Mouse (Mus musculus): Measurements from ENCODE around the gene Gstt3. TPM values are rescaled to one million over a fixed set of nuclear protein-coding genes. Genes with fewer than 3 reads are reported as not detected.
"Not testable (repeated sequence)": the region's sequence is repeated elsewhere in the genome, so short reads cannot be mapped to it uniquely, and the experiment has no call there.

Gstt3 gene
- total RNA-seq, 2 experiments from 2014 or later, result 5.4 to 6.8 TPM

- DNase-seq (ENCODE audit: low spot score in 2 of 2), result no peak
Measured at GRCm38 (mm10) chr10:75785442-75785841, 4.2 kb upstream of the Gstt3 start.

GRCm38 (mm10) chr10:75779206-75780174 is 1.7 kb downstream of the Gstt3 start:
- DNase-seq (ENCODE audit: low spot score in 2 of 2), result no peak

DNA sequence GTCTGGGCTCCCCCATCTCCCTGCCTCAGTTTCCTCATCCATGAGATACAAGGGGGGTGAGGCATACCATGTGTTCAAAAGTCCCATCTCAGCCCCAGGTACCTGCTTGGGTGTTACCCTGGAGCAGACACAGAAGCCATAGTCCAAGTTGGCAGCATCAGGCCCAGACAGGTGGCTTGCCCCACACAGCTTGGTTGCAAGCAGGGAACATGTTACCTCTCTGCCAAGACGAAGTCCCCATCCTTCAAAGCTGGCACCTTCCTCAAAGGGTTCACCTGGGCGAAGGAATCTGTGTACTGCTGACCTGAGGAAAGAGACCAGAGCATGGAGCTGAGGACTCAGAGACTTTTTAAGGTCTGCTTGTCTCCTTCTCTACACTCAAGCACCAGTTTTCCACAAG is 3.3 kb downstream of the Gstt3 start:
- no peak for DNase-seq (ENCODE audit: low spot score in 2 of 2)

- DNase-seq (ENCODE audit: low spot score in 2 of 2), result no peak
Measured at GRCm38 (mm10) chr10:75776562-75776961, 4.7 kb downstream of the Gstt3 start.

DNA sequence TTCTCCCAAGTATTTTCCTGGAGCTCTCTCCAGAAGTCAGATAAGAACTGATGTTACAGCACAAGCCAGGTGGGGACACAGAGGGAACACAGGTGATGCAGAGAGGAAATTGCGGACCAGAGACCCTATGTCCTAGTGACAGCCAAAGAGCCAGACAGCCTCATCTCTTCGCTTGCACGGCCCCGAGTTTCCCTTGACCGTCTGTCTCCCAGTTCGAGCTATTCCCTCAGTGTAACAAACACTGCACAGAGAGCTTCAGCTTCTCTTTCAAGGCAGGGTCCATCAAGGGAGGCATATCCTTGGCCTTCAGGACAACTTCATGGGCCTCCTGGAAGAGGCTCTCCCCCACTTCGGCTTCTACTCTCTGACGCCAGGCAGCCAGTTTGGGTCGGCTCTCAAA is 6.6 kb downstream of the Gstt3 start:
- no peak for DNase-seq (ENCODE audit: low spot score in 2 of 2)

GRCm38 (mm10) chr10:75774102-75774501 is 7.1 kb downstream of the Gstt3 start:
- no peak for DNase-seq (ENCODE audit: low spot score in 2 of 2)

GRCm38 (mm10) chr10:75772795-75773664 is 8.2 kb downstream of the Gstt3 start, which contains the start of gene Ddt:
Gene Ddt, minus strand, starts transcription at chr10:75773414.
- peak; percentile 68 to 86 for DNase-seq (ENCODE audit: low spot score in 2 of 2)

DNA sequence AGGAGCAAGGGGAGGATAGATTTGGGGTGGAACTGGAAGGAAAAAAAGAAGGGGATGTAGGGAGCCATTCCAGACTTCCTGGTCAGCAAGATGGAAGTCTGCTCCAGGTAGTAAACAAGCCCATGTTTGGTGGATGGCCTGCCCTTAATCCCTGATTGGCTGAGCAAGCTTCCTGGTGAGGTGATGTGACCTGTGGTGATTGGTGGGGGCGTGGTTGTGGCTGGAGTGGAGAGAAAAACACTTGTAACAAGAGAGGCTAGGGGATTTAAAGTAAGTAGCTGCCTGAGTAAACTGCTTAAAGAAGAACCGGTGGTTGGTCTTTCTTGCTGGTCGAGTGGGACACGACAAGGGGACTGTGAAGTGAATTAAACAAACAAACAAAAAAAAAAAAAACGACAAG is 13.5 kb downstream of the Gstt3 start:
- DNase-seq (ENCODE audit: low spot score in 2 of 2), result not testable (repeated sequence)

DNA sequence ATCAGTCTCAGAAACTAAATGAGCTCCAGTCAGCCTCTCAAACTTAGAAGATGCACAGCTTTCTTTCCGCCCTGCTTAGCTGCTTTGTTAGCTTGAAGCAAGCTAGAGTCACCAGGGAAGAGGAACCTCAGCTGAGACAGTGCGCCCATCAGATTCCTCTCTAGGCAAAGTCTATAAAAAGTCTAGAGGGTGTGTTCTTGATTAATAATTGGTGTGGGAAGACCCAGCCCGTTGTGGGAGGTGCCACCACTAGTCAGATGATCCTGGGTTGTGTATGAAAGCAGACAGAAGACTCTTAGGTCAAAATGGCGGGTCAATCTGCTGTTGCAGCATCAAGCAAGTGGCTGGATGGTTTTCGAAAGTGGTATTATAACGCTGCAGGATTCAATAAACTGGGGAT is 14.4 kb downstream of the Gstt3 start:
- DNase-seq (ENCODE audit: low spot score in 2 of 2), result no peak

- DNase-seq (ENCODE audit: low spot score in 2 of 2), result peak; percentile 35 to 68
Measured at GRCm38 (mm10) chr10:75764519-75765473, 16.4 kb downstream of the Gstt3 start.

- peak; percentile 86 to 95 for DNase-seq (ENCODE audit: low spot score in 2 of 2)
Measured at GRCm38 (mm10) chr10:75763682-75764518, 17.3 kb downstream of the Gstt3 start, which contains the start of gene Cabin1. Gene Cabin1, minus strand, starts transcription at chr10:75764341.

GRCm38 (mm10) chr10:75762413-75762812 is 18.8 kb downstream of the Gstt3 start:
- DNase-seq (ENCODE audit: low spot score in 2 of 2), result no peak

GRCm38 (mm10) chr10:75760311-75760710 is 20.9 kb downstream of the Gstt3 start:
- DNase-seq (ENCODE audit: low spot score in 2 of 2), result no peak

DNA sequence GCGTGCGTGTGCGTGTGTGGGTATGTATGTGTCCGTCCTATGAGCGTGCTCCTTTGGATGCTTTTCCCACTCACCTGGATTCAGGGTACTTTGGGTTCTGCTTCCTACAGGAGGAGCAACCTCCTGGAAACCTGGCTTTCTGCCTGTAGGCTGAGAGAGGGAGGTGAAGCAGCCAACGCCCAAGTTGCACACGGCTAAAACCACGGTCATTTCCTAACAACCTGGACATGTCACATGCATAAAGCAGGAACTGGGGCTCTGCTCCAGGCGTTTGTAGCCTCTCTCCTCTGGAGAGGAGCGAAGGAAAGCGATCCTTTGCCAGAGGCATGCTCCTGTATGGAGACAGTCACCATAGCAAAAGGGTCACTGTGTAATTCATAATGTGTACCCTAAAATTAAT is 24.5 kb downstream of the Gstt3 start:
- DNase-seq (ENCODE audit: low spot score in 2 of 2), result no peak

GRCm38 (mm10) chr10:75744017-75744416 is 37.2 kb downstream of the Gstt3 start:
- DNase-seq (ENCODE audit: low spot score in 2 of 2), result peak; percentile 50 to 83

DNA sequence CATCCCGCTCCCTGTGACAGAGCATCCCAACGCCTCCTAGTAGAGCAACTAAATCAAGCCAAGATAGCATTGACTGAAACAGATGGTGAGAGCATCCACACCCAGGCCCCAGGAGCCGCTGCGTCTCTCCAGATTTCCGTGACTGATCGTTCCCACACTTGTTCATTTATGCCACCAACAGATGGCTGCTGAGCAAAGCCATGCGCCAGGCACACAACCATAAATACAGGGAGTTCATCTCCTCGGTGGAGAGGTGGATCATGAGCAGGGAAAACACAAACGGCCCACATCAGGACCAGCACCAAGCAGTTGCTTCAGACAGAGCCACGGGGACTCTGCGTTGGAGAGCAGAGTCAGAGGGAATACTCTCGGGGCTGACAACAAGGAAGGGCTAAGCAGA is 37.8 kb downstream of the Gstt3 start:
- DNase-seq (ENCODE audit: low spot score in 2 of 2), result no peak

DNA sequence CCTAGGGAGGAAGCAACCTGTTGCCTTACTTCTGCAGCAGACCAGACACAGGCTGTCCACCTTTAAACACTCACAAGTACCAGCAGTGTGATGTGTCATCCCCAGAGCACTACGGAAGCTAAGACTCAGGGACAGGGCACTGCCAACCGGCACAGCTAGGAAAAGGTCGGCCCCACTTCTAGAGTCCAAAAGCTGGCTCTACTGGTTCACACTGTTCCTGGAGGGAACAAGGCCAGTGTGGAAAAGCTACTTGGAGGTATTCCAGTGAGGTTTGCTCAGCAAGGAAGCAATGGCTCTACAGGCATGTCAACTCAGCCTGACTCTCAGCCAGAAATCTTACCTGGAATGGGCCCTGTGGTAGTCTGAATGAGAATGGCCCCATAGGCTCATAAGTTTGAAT is 40.3 kb downstream of the Gstt3 start:
- DNase-seq (ENCODE audit: low spot score in 2 of 2), result no peak

GRCm38 (mm10) chr10:75725449-75725848 is 55.8 kb downstream of the Gstt3 start:
- no peak for DNase-seq (ENCODE audit: low spot score in 2 of 2)

Data from gastrocnemius, postnatal 4 days (tissue).